Mouse (Mus musculus) right cerebral cortex, adult 18-20 months (tissue): ENCODE results near the gene Sh3rf1.

Experiments used
- DNase-seq: peaks from one replicate; pipeline ENCODE4 v3.0.0; 2022; ENCODE audit warnings: mixed read lengths

Sh3rf1 gene

GRCm38 (mm10) chr8:61325014-61325715 is 101.5 kb downstream of the Sh3rf1 start:
- no peak for DNase-seq

GRCm38 (mm10) chr8:61326281-61326680 is 102.6 kb downstream of the Sh3rf1 start:
- no peak for DNase-seq

- no peak for DNase-seq
Measured at GRCm38 (mm10) chr8:61327333-61327732, 103.7 kb downstream of the Sh3rf1 start.

GRCm38 (mm10) chr8:61339629-61340028 is 116.0 kb downstream of the Sh3rf1 start:
- no peak for DNase-seq

GRCm38 (mm10) chr8:61340283-61340984 is 116.8 kb downstream of the Sh3rf1 start:
- DNase-seq: no peak

- no peak for DNase-seq
Measured at GRCm38 (mm10) chr8:61341587-61342441, 118.1 kb downstream of the Sh3rf1 start.

GRCm38 (mm10) chr8:61342473-61343026 is 118.9 kb downstream of the Sh3rf1 start:
- no peak for DNase-seq

GRCm38 (mm10) chr8:61344435-61344834 is 120.8 kb downstream of the Sh3rf1 start:
- DNase-seq: no peak

- DNase-seq: no peak
Measured at GRCm38 (mm10) chr8:61346941-61347340, 123.3 kb downstream of the Sh3rf1 start.

- no peak for DNase-seq
Measured at GRCm38 (mm10) chr8:61347526-61347925, 123.9 kb downstream of the Sh3rf1 start.

GRCm38 (mm10) chr8:61348029-61348428 is 124.4 kb downstream of the Sh3rf1 start:
- no peak for DNase-seq

GRCm38 (mm10) chr8:61348518-61348917 is 124.8 kb downstream of the Sh3rf1 start:
- DNase-seq: no peak

GRCm38 (mm10) chr8:61350443-61350842 is 126.8 kb downstream of the Sh3rf1 start:
- DNase-seq: no peak

GRCm38 (mm10) chr8:61351638-61352037 is 128.0 kb downstream of the Sh3rf1 start:
- peak; percentile 30 for DNase-seq

- DNase-seq: no peak
Measured at GRCm38 (mm10) chr8:61355503-61355902, 131.8 kb downstream of the Sh3rf1 start.

- DNase-seq: no peak
Measured at GRCm38 (mm10) chr8:61359004-61359403, 135.3 kb downstream of the Sh3rf1 start.

- no peak for DNase-seq
Measured at GRCm38 (mm10) chr8:61359851-61360272, 136.2 kb downstream of the Sh3rf1 start.

- DNase-seq: no peak
Measured at GRCm38 (mm10) chr8:61360362-61360761, 136.7 kb downstream of the Sh3rf1 start.

- no peak for DNase-seq
Measured at GRCm38 (mm10) chr8:61361476-61361875, 137.8 kb downstream of the Sh3rf1 start.

GRCm38 (mm10) chr8:61362301-61362913 is 138.7 kb downstream of the Sh3rf1 start:
- no peak for DNase-seq

- DNase-seq: peak; percentile 35
Measured at GRCm38 (mm10) chr8:61373303-61373702, 149.6 kb downstream of the Sh3rf1 start.

GRCm38 (mm10) chr8:61374059-61374755 is 150.5 kb downstream of the Sh3rf1 start:
- no peak for DNase-seq
